Mouse (Mus musculus) embryonic facial prominence, embryonic 13.5 days (tissue): Measurements from ENCODE around the gene Hilpda. TPM values are rescaled to one million over a fixed set of nuclear protein-coding genes. Genes with fewer than 3 reads are reported as not detected.

Experiments used
- ATAC-seq: fragments of 200-750 bp; cut with Nextera tagmentation; 2 replicates; pipeline ENCODE4 v1.8.0; 2017; ENCODE audit warnings: low read depth; ENCODE audit not compliant: insufficient number of reproducible peaks, insufficient read depth, low FRiP score, low TSS enrichment
- H3K27ac ChIP-seq: fragments of 300-500 bp; sonication (generic); 2 replicates; pipeline ENCODE4 v1.5.1; 2015; ENCODE audit warnings: moderate library complexity, mild to moderate bottlenecking, inconsistent platforms
- H3K27me3 ChIP-seq: fragments of 300-500 bp; sonication (generic); 2 replicates; pipeline ENCODE4 v1.6.1; 2015; ENCODE audit warnings: mild to moderate bottlenecking, inconsistent platforms
- H3K36me3 ChIP-seq: fragments of 300-500 bp; sonication (generic); 2 replicates; pipeline ENCODE4 v1.6.1; 2015; ENCODE audit warnings: mild to moderate bottlenecking, inconsistent platforms
- H3K4me1 ChIP-seq: fragments of 300-500 bp; sonication (generic); 2 replicates; pipeline ENCODE4 v1.6.1; 2015; ENCODE audit warnings: inconsistent platforms
- H3K4me2 ChIP-seq: fragments of 300-500 bp; sonication (generic); 2 replicates; pipeline ENCODE4 v1.6.1; 2015; ENCODE audit warnings: moderate library complexity, mild to moderate bottlenecking, inconsistent platforms
- H3K4me3 ChIP-seq: fragments of 300-500 bp; sonication (generic); 2 replicates; pipeline ENCODE4 v1.5.1; 2015; ENCODE audit warnings: mild to moderate bottlenecking, inconsistent platforms
- H3K9ac ChIP-seq: fragments of 300-500 bp; sonication (generic); 2 replicates; pipeline ENCODE4 v1.6.1; 2015; ENCODE audit warnings: mild to moderate bottlenecking, inconsistent platforms
- H3K9me3 ChIP-seq: fragments of 300-500 bp; sonication (generic); 2 replicates; pipeline ENCODE4 v1.6.1; 2016; ENCODE audit warnings: inconsistent platforms
- WGBS: fragments of 180-500 bp; shearing (Covaris S2); methylation state at CpG from one replicate; pipeline ENCODE4 v1.1.7; 2015; ENCODE audit warnings: mixed read lengths; 5-methylcytosine and 5-hydroxymethylcytosine counted together
- polyA plus RNA-seq: library from polyadenylated mRNA; unstranded; fragments of >200 nt; fragmentation: Nextera tagmentation; extraction: Ambion mirVana; gene quantifications from 2 replicates; pipeline ENCODE4 v1.2.1, GENCODE M21; 2015

Gene Hilpda
- polyA plus RNA-seq, 1 experiment from 2014 or later, result 45.7 TPM

- Histone ChIP-seq H3K9ac (no peak overlapping the region), H3K4me2 (no peak overlapping the region), H3K27me3 (no peaks in the 10 kb centered on the region), H3K4me1 (no peaks in the 10 kb centered on the region), H3K9me3 (no peaks in the 10 kb centered on the region), H3K4me3 (no peak overlapping the region), H3K27ac (no peak overlapping the region), H3K36me3 (no peaks in the 10 kb centered on the region)
- WGBS, result 65% methylated on average over 3 of the region's 3 CpGs
- ATAC-seq, result no peak
Observed at GRCm38 (mm10) chr6:29246183-29246582, 26.1 kb upstream of the Hilpda start.

- H3K36me3 ChIP-seq, result no peaks in the 10 kb centered on the region
- no peak overlapping the region for H3K9ac ChIP-seq
- H3K4me2 ChIP-seq, result no peak overlapping the region
- H3K4me3 ChIP-seq, result no peak overlapping the region
- no peak overlapping the region for H3K27ac ChIP-seq
- H3K9me3 ChIP-seq, result no peaks in the 10 kb centered on the region
- no peak for ATAC-seq
- H3K27me3 ChIP-seq, result no peaks in the 10 kb centered on the region
- 36% methylated on average over 5 of the region's 5 CpGs for WGBS
- H3K4me1 ChIP-seq, result no peaks in the 10 kb centered on the region
Observed at GRCm38 (mm10) chr6:29246585-29246984, 25.7 kb upstream of the Hilpda start.

GRCm38 (mm10) chr6:29247072-29247471 is 25.2 kb upstream of the Hilpda start:
- Histone ChIP-seq H3K4me3 (no peak overlapping the region), H3K36me3 (no peaks in the 10 kb centered on the region), H3K4me2 (no peak overlapping the region), H3K4me1 (no peaks in the 10 kb centered on the region), H3K27ac (no peak overlapping the region), H3K9ac (no peak overlapping the region), H3K9me3 (no peaks in the 10 kb centered on the region), H3K27me3 (no peaks in the 10 kb centered on the region)
- ATAC-seq, result no peak
- 38% methylated on average over 4 of the region's 4 CpGs for WGBS

- ATAC-seq, result no peak
- Histone ChIP-seq H3K4me3 (no peak overlapping the region), H3K36me3 (no peaks in the 10 kb centered on the region), H3K9me3 (no peaks in the 10 kb centered on the region), H3K27me3 (0 out of 2 replicates have a peak, but pooled peaks cover 2% of the 10 kb centered on the region), H3K9ac (no peak overlapping the region), H3K4me1 (peaks cover 9% of the 10 kb centered on the region), H3K4me2 (no peak overlapping the region), H3K27ac (no peak overlapping the region)
- 77% methylated on average over 1 of the region's 1 CpGs for WGBS
Observed at GRCm38 (mm10) chr6:29259418-29259817, 12.9 kb upstream of the Hilpda start.

- WGBS, result 81% methylated on average over 5 of the region's 5 CpGs
- Histone ChIP-seq H3K9ac (no peak overlapping the region), H3K4me2 (no peak overlapping the region), H3K36me3 (no peaks in the 10 kb centered on the region), H3K4me1 (no peaks in the 10 kb centered on the region), H3K4me3 (no peak overlapping the region), H3K27me3 (0 out of 2 replicates have a peak, but pooled peaks cover 2% of the 10 kb centered on the region), H3K9me3 (no peaks in the 10 kb centered on the region), H3K27ac (no peak overlapping the region)
- no peak for ATAC-seq
Observed at GRCm38 (mm10) chr6:29261831-29262230, 10.5 kb upstream of the Hilpda start.

- ATAC-seq, result no peak
- Histone ChIP-seq H3K9ac (no peak overlapping the region), H3K27ac (no peak overlapping the region), H3K27me3 (0 out of 2 replicates have a peak, but pooled peaks cover 2% of the 10 kb centered on the region), H3K36me3 (no peaks in the 10 kb centered on the region), H3K4me2 (no peak overlapping the region), H3K4me3 (no peak overlapping the region), H3K9me3 (no peaks in the 10 kb centered on the region), H3K4me1 (no peaks in the 10 kb centered on the region)
- 57% methylated on average over 6 of the region's 6 CpGs for WGBS
Observed at GRCm38 (mm10) chr6:29263650-29264455, 8.4 kb upstream of the Hilpda start.

GRCm38 (mm10) chr6:29264456-29264781 is 7.9 kb upstream of the Hilpda start:
- no peaks in the 10 kb centered on the region for H3K36me3 ChIP-seq
- no peaks in the 10 kb centered on the region for H3K9me3 ChIP-seq
- H3K4me3 ChIP-seq, result no peak overlapping the region
- no peak overlapping the region for H3K27ac ChIP-seq
- no peak overlapping the region for H3K9ac ChIP-seq
- no peak overlapping the region for H3K4me2 ChIP-seq
- WGBS, result 81% methylated on average over 3 of the region's 3 CpGs
- ATAC-seq, result no peak
- no peaks in the 10 kb centered on the region for H3K4me1 ChIP-seq
- H3K27me3 ChIP-seq, result 0 out of 2 replicates have a peak, but pooled peaks cover 2% of the 10 kb centered on the region

- no peak overlapping the region for H3K9ac ChIP-seq
- 0 out of 2 replicates have a peak, but pooled peaks cover 4% of the 10 kb centered on the region for H3K27me3 ChIP-seq
- ATAC-seq, result no peak
Observed at GRCm38 (mm10) chr6:29266936-29267335, 5.4 kb upstream of the Hilpda start.

GRCm38 (mm10) chr6:29269006-29269668 is 3.2 kb upstream of the Hilpda start:
- H3K4me3 ChIP-seq, result no peak overlapping the region

More at GRCm38 (mm10) chr6:29266936-29267335, 5.4 kb upstream of the Hilpda start:
- no peak overlapping the region for H3K4me2 ChIP-seq
- H3K36me3 ChIP-seq, result no peaks in the 10 kb centered on the region
- no peak overlapping the region for H3K27ac ChIP-seq
- H3K4me1 ChIP-seq, result peaks cover 5% of the 10 kb centered on the region; the same call in 1 of the 2 replicates
- H3K9me3 ChIP-seq, result no peaks in the 10 kb centered on the region
- 61% methylated on average over 4 of the region's 4 CpGs for WGBS
- H3K4me3 ChIP-seq, result no peak overlapping the region

GRCm38 (mm10) chr6:29270961-29271360 is 1.3 kb upstream of the Hilpda start:
- Histone ChIP-seq H3K4me3 (no peak overlapping the region), H3K9ac (no peak overlapping the region), H3K27ac (no peak overlapping the region), H3K4me2 (no peak overlapping the region), H3K4me1 (peaks cover 18% of the 10 kb centered on the region), H3K36me3 (peaks cover 15% of the 10 kb centered on the region), H3K27me3 (0 out of 2 replicates have a peak, but pooled peaks cover 4% of the 10 kb centered on the region), H3K9me3 (no peaks in the 10 kb centered on the region)
- WGBS, result 9% methylated on average over 8 of the region's 8 CpGs
- ATAC-seq, result no peak

More at GRCm38 (mm10) chr6:29269006-29269668, 3.2 kb upstream of the Hilpda start:
- WGBS, result 74% methylated on average over 6 of the region's 6 CpGs
- Histone ChIP-seq H3K27me3 (0 out of 2 replicates have a peak, but pooled peaks cover 4% of the 10 kb centered on the region), H3K36me3 (no peaks in the 10 kb centered on the region), H3K9me3 (no peaks in the 10 kb centered on the region), H3K27ac (no peak overlapping the region), H3K9ac (no peak overlapping the region), H3K4me2 (no peak overlapping the region), H3K4me1 (peaks cover 16% of the 10 kb centered on the region)
- no peak for ATAC-seq

- Histone ChIP-seq H3K27ac (no peak overlapping the region), H3K9ac (peak overlapping the region; percentile 28; the same call in 1 of the 2 replicates), H3K4me2 (no peak overlapping the region), H3K4me3 (no peak overlapping the region), H3K27me3 (no peaks in the 10 kb centered on the region), H3K36me3 (peaks cover 15% of the 10 kb centered on the region), H3K9me3 (no peaks in the 10 kb centered on the region), H3K4me1 (peaks cover 12% of the 10 kb centered on the region; the same call in 1 of the 2 replicates)
- WGBS, result 93% methylated on average over 5 of the region's 5 CpGs
- ATAC-seq, result no peak
Observed at GRCm38 (mm10) chr6:29276746-29277145, 4.5 kb downstream of the Hilpda start.
